Mouse (Mus musculus) heart, embryonic 13.5 days (tissue): ENCODE results near the gene Lpcat3. TPM values are rescaled to one million over a fixed set of nuclear protein-coding genes. Genes with fewer than 3 reads are reported as not detected.
A peak's percentile ranks its signal among the peaks of the same experiment; 100 is the strongest.
"Not testable (repeated sequence)": the region's sequence is repeated elsewhere in the genome, so short reads cannot be mapped to it uniquely, and the experiment has no call there.

Experiments used
- ATAC-seq: fragments of 200-750 bp; cut with Nextera tagmentation; 2 replicates; pipeline ENCODE4 v1.8.0; 2017; ENCODE audit warnings: moderate TSS enrichment; ENCODE audit not compliant: insufficient number of reproducible peaks, low FRiP score, low TSS enrichment; ENCODE audit errors: extremely low read depth
- H3K27ac ChIP-seq: fragments of 300-500 bp; sonication (generic); replicated peaks from 2 replicates; pipeline ENCODE4 v1.5.1; 2015; ENCODE audit warnings: moderate library complexity, mild to moderate bottlenecking, inconsistent platforms
- H3K27me3 ChIP-seq: fragments of 300-500 bp; sonication (generic); replicated peaks from 2 replicates; pipeline ENCODE4 v1.6.1; 2015; ENCODE audit warnings: mild to moderate bottlenecking, inconsistent platforms
- H3K36me3 ChIP-seq: fragments of 300-500 bp; sonication (generic); 2 replicates; pipeline ENCODE4 v1.6.1; 2015; ENCODE audit warnings: mild to moderate bottlenecking, inconsistent platforms
- H3K4me1 ChIP-seq: fragments of 300-500 bp; sonication (generic); 2 replicates; pipeline ENCODE4 v1.6.1; 2015; ENCODE audit warnings: inconsistent platforms
- H3K4me2 ChIP-seq: fragments of 300-500 bp; sonication (generic); 2 replicates; pipeline ENCODE4 v1.6.1; 2015; ENCODE audit warnings: inconsistent platforms, mild to moderate bottlenecking, moderate library complexity
- H3K4me3 ChIP-seq: fragments of 300-500 bp; sonication (generic); 2 replicates; pipeline ENCODE4 v1.5.1; 2015; ENCODE audit warnings: moderate library complexity, mild to moderate bottlenecking, inconsistent platforms
- H3K9ac ChIP-seq: fragments of 300-500 bp; sonication (generic); 2 replicates; pipeline ENCODE4 v1.6.1; 2015; ENCODE audit warnings: inconsistent platforms, mild to moderate bottlenecking, moderate library complexity
- H3K9me3 ChIP-seq: fragments of 300-500 bp; sonication (generic); 2 replicates; pipeline ENCODE4 v1.6.1; 2016; ENCODE audit warnings: inconsistent platforms
- WGBS: fragments of 180-500 bp; shearing (Covaris S2); methylation state at CpG from one replicate; pipeline ENCODE4 v1.1.7; 2015; ENCODE audit warnings: mixed read lengths; 5-methylcytosine and 5-hydroxymethylcytosine counted together
- polyA plus RNA-seq: library from polyadenylated mRNA; unstranded; fragments of >200 nt; fragmentation: Nextera tagmentation; extraction: Ambion mirVana; gene quantifications from 2 replicates; pipeline ENCODE4 v1.2.1, GENCODE M21; 2015

Gene Lpcat3
- polyA plus RNA-seq: 44.1 and 47.4 TPM in 2 replicates

GRCm38 (mm10) chr6:124662477-124663423, at the start of gene Lpcat3:
TSS of gene Lpcat3 (plus strand) at chr6:124663027.
- WGBS: under 1% methylated on average over 79 of the region's 87 CpGs
- H3K4me2 ChIP-seq: peak within 1 kb of the TSS; percentile 87
- peak within 1 kb of the TSS; percentile 82 for H3K9ac ChIP-seq
- peak within 1 kb of the TSS; percentile 82 for H3K4me3 ChIP-seq
- peak within 1 kb of the TSS; percentile 86 for H3K27ac ChIP-seq
- ATAC-seq: peak; percentile 99
- H3K4me1 ChIP-seq: peaks cover 12% of the 10 kb centered on the region
- peaks cover 5% of the 10 kb centered on the region for H3K36me3 ChIP-seq
- H3K9me3 ChIP-seq: no peaks in the 10 kb centered on the region
- H3K27me3 ChIP-seq: no peaks in the 10 kb centered on the region

DNA sequence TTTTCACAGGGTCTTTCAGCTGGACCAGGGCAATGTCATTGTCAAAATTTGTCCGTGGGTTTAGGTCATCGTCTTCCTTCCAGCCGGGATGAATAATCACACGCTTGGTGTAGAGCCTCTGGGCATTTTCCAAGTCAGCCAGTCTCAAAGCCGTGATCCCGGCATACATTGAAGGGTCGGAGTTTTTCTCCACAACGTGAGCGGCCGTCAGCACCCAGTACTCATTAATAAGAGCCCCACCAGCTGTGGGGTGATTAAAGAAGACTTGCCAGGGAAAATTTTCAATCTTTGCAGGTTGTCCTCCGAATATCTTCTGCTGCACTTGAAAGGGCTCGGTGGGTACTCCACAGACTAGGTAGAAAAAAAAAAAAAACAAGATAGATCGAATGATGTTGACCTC, 37.2 kb upstream of the Lpcat3 start:
- ATAC-seq: no peak
- H3K4me1 ChIP-seq: no peaks in the 10 kb centered on the region
- no peaks in the 10 kb centered on the region for H3K27me3 ChIP-seq
- no peaks in the 10 kb centered on the region for H3K36me3 ChIP-seq
- H3K27ac ChIP-seq: no peak overlapping the region
- H3K9ac ChIP-seq: no peak overlapping the region
- WGBS: 80% methylated on average over 13 of the region's 13 CpGs
- H3K4me2 ChIP-seq: no peak overlapping the region
- no peak overlapping the region for H3K4me3 ChIP-seq
- no peaks in the 10 kb centered on the region for H3K9me3 ChIP-seq

GRCm38 (mm10) chr6:124626184-124626583, 36.6 kb upstream of the Lpcat3 start:
- not testable (repeated sequence) for ATAC-seq, H3K27ac ChIP-seq, H3K4me3 ChIP-seq, H3K9ac ChIP-seq, H3K9me3 ChIP-seq, H3K4me1 ChIP-seq, H3K4me2 ChIP-seq, H3K27me3 ChIP-seq, H3K36me3 ChIP-seq
- 13% methylated on average over 1 of the region's 1 CpGs for WGBS

GRCm38 (mm10) chr6:124630763-124631162, 32.1 kb upstream of the Lpcat3 start:
- Histone ChIP-seq H3K4me1 (no peaks in the 10 kb centered on the region), H3K9me3 (no peaks in the 10 kb centered on the region), H3K36me3 (no peaks in the 10 kb centered on the region), H3K27me3 (no peaks in the 10 kb centered on the region), H3K4me2 (no peak overlapping the region), H3K9ac (no peak overlapping the region), H3K4me3 (no peak overlapping the region), H3K27ac (no peak overlapping the region)
- no peak for ATAC-seq
- 63% methylated on average over 4 of the region's 4 CpGs for WGBS

DNA sequence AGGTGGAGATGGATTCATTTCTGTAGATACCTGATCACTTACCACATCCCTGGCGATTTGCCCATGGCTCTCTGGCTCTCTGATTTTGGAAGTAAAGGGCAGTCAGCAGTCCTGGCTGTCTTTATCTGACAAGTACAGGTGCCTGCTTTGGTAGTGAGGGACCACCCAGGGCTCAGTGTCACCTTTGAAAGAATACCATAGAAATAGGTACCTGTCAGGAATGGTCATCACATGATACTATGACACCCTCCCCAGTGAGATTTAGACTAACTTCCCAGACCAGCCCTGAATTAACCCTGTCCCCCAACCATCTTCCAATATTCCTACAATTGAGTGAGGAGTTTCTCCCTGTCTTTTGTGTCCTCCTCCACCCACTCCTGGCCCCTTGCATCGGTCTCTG, 26.8 kb upstream of the Lpcat3 start, which contains the start of gene C1s2:
C1s2 (minus strand) TSS at position 101 of the 400 bp plus-strand sequence.
- not testable (repeated sequence) for H3K36me3 ChIP-seq, ATAC-seq, H3K9me3 ChIP-seq, H3K4me1 ChIP-seq, H3K4me2 ChIP-seq, H3K4me3 ChIP-seq, H3K27me3 ChIP-seq, H3K27ac ChIP-seq, H3K9ac ChIP-seq
- WGBS: 68% methylated on average over 2 of the region's 2 CpGs

GRCm38 (mm10) chr6:124636858-124637460, 25.9 kb upstream of the Lpcat3 start:
- not testable (repeated sequence) for H3K36me3 ChIP-seq, H3K27me3 ChIP-seq, H3K4me2 ChIP-seq, H3K9me3 ChIP-seq, H3K27ac ChIP-seq, H3K4me3 ChIP-seq, H3K9ac ChIP-seq, H3K4me1 ChIP-seq, ATAC-seq
- WGBS: 37% methylated on average over 6 of the region's 6 CpGs

GRCm38 (mm10) chr6:124640041-124640440, 22.8 kb upstream of the Lpcat3 start:
- no peak overlapping the region for H3K4me3 ChIP-seq
- 71% methylated on average over 4 of the region's 4 CpGs for WGBS
- no peak overlapping the region for H3K27ac ChIP-seq
- H3K27me3 ChIP-seq: no peaks in the 10 kb centered on the region
- H3K9me3 ChIP-seq: no peaks in the 10 kb centered on the region
- H3K4me1 ChIP-seq: no peaks in the 10 kb centered on the region
- H3K9ac ChIP-seq: no peak overlapping the region
- H3K36me3 ChIP-seq: no peaks in the 10 kb centered on the region
- no peak overlapping the region for H3K4me2 ChIP-seq
- no peak for ATAC-seq

- H3K36me3 ChIP-seq: no peaks in the 10 kb centered on the region
- H3K27ac ChIP-seq: no peak overlapping the region
- WGBS: 34% methylated on average over 8 of the region's 8 CpGs
- no peak for ATAC-seq
- H3K9ac ChIP-seq: no peak overlapping the region
- H3K4me3 ChIP-seq: no peak overlapping the region
- H3K9me3 ChIP-seq: no peaks in the 10 kb centered on the region
- no peaks in the 10 kb centered on the region for H3K4me1 ChIP-seq
- no peaks in the 10 kb centered on the region for H3K27me3 ChIP-seq
- H3K4me2 ChIP-seq: no peak overlapping the region
Observed at GRCm38 (mm10) chr6:124640997-124641396, 21.8 kb upstream of the Lpcat3 start.

GRCm38 (mm10) chr6:124646394-124646793, 16.4 kb upstream of the Lpcat3 start:
- 59% methylated on average over 1 of the region's 1 CpGs for WGBS

DNA sequence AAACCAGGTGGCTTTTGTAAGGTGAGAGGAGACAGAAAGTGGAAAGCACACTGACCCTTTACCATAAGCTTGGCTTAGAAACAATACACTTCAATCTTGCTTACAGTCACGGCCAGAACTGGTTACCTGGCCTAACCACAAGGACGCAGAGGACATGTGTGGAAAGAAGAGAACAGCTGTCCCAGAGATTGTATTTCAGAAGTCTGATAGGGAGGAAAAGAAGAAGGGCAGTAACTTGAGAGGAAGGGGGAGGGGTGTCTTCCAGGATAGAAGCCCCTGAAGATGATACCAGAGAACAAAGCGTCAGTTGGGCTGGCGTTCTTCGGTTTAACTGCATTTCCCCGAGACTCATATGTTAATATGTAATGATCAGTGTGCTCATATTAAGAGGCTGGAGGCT, 6.9 kb upstream of the Lpcat3 start:
- H3K27me3 ChIP-seq: no peaks in the 10 kb centered on the region
- no peak overlapping the region for H3K4me3 ChIP-seq
- peaks cover 6% of the 10 kb centered on the region for H3K9me3 ChIP-seq
- no peak overlapping the region for H3K27ac ChIP-seq
- H3K36me3 ChIP-seq: no peaks in the 10 kb centered on the region
- no peak overlapping the region for H3K4me2 ChIP-seq
- H3K4me1 ChIP-seq: no peaks in the 10 kb centered on the region
- WGBS: 48% methylated on average over 6 of the region's 6 CpGs
- H3K9ac ChIP-seq: no peak overlapping the region
- no peak for ATAC-seq

More at GRCm38 (mm10) chr6:124646394-124646793, 16.4 kb upstream of the Lpcat3 start:
- Histone ChIP-seq H3K4me3 (no peak overlapping the region), H3K27ac (no peak overlapping the region), H3K27me3 (no peaks in the 10 kb centered on the region), H3K4me2 (no peak overlapping the region), H3K9me3 (no peaks in the 10 kb centered on the region), H3K9ac (no peak overlapping the region), H3K4me1 (no peaks in the 10 kb centered on the region), H3K36me3 (no peaks in the 10 kb centered on the region)
- ATAC-seq: no peak

GRCm38 (mm10) chr6:124658067-124658466, 4.8 kb upstream of the Lpcat3 start:
- H3K27ac ChIP-seq: no peak overlapping the region
- H3K4me3 ChIP-seq: no peak overlapping the region
- 27% methylated on average over 2 of the region's 2 CpGs for WGBS
- H3K4me1 ChIP-seq: no peaks in the 10 kb centered on the region
- no peaks in the 10 kb centered on the region for H3K36me3 ChIP-seq
- no peak overlapping the region for H3K4me2 ChIP-seq
- H3K9ac ChIP-seq: no peak overlapping the region
- H3K27me3 ChIP-seq: no peaks in the 10 kb centered on the region
- H3K9me3 ChIP-seq: peaks cover 4% of the 10 kb centered on the region
- no peak for ATAC-seq
